Mouse (Mus musculus) stomach, embryonic 15.5 days (tissue): ENCODE results near the gene Kifc1. TPM values are rescaled to one million over a fixed set of nuclear protein-coding genes. Genes with fewer than 3 reads are reported as not detected.

Source experiments
- ATAC-seq: fragments of 200-750 bp; cut with Nextera tagmentation; 2 replicates; pipeline ENCODE4 v1.8.0; 2017; ENCODE audit warnings: low read depth, moderate number of reproducible peaks, moderate TSS enrichment; ENCODE audit not compliant: insufficient read depth, low FRiP score
- H3K27ac ChIP-seq: fragments of 300-500 bp; sonication (generic); 2 replicates; pipeline ENCODE4 v1.5.1; 2015; ENCODE audit warnings: mild to moderate bottlenecking, inconsistent platforms
- H3K27me3 ChIP-seq: fragments of 300-500 bp; sonication (generic); replicated peaks from 2 replicates; pipeline ENCODE4 v1.6.1; 2015; ENCODE audit warnings: inconsistent platforms
- H3K36me3 ChIP-seq: fragments of 300-500 bp; sonication (generic); 2 replicates; pipeline ENCODE4 v1.6.1; 2015; ENCODE audit warnings: inconsistent platforms
- H3K4me1 ChIP-seq: fragments of 300-500 bp; sonication (generic); 2 replicates; pipeline ENCODE4 v1.6.1; 2015; ENCODE audit warnings: inconsistent platforms
- H3K4me2 ChIP-seq: fragments of 300-500 bp; sonication (generic); 2 replicates; pipeline ENCODE4 v1.6.1; 2015; ENCODE audit warnings: mild to moderate bottlenecking, inconsistent platforms
- H3K4me3 ChIP-seq: fragments of 300-500 bp; sonication (generic); replicated peaks from 2 replicates; pipeline ENCODE4 v1.5.1; 2015; ENCODE audit warnings: inconsistent platforms
- H3K9ac ChIP-seq: fragments of 300-500 bp; sonication (generic); 2 replicates; pipeline ENCODE4 v1.6.1; 2015; ENCODE audit warnings: inconsistent platforms
- H3K9me3 ChIP-seq: fragments of 300-500 bp; sonication (generic); 2 replicates; pipeline ENCODE4 v1.6.1; 2016; ENCODE audit warnings: inconsistent platforms
- WGBS: fragments of 180-500 bp; shearing (Covaris S2); methylation state at CpG from one replicate; pipeline ENCODE4 v1.1.7; 2015; 5-methylcytosine and 5-hydroxymethylcytosine counted together
- polyA plus RNA-seq: library from polyadenylated mRNA; unstranded; fragments of >200 nt; fragmentation: Nextera tagmentation; extraction: Ambion mirVana; gene quantifications from 2 replicates; pipeline ENCODE4 v1.2.1, GENCODE M21; 2015

Gene Kifc1
- polyA plus RNA-seq, 1 experiment from 2014 or later = 7.7 TPM

GRCm38 (mm10) chr17:33916847-33917655 lies 26.6 kb upstream of the Kifc1 start:
- no peak for ATAC-seq
- Histone ChIP-seq H3K27me3 (no peaks in the 10 kb centered on the region), H3K27ac (peak overlapping the region; percentile 87; the same call in 1 of the 2 replicates), H3K9ac (no peak overlapping the region), H3K4me1 (peaks cover 24% of the 10 kb centered on the region), H3K4me2 (peak overlapping the region; percentile 70), H3K4me3 (peak overlapping the region; percentile 58), H3K9me3 (no peaks in the 10 kb centered on the region), H3K36me3 (peaks cover 32% of the 10 kb centered on the region)
- WGBS = 73% methylated on average over 31 of the region's 31 CpGs

GRCm38 (mm10) chr17:33916294-33916693 lies 25.8 kb upstream of the Kifc1 start:
- Histone ChIP-seq H3K4me3 (peak overlapping the region; percentile 58), H3K4me2 (peak overlapping the region; percentile 70), H3K36me3 (peaks cover 40% of the 10 kb centered on the region), H3K9me3 (no peaks in the 10 kb centered on the region), H3K27me3 (no peaks in the 10 kb centered on the region), H3K9ac (peak overlapping the region; percentile 29; the same call in 1 of the 2 replicates), H3K27ac (peak overlapping the region; percentile 87), H3K4me1 (peaks cover 28% of the 10 kb centered on the region)
- WGBS = under 1% methylated on average over 19 of the region's 20 CpGs
- ATAC-seq = 0 out of 2 replicates have a peak, but pooled peaks have one; percentile 1

- peaks cover 30% of the 10 kb centered on the region for H3K4me1 ChIP-seq
- peak; percentile 91 for ATAC-seq
- no peaks in the 10 kb centered on the region for H3K9me3 ChIP-seq
Observed at GRCm38 (mm10) chr17:33915671-33916250, 25.3 kb upstream of the Kifc1 start, which contains the start of the genes Tapbp and Zbtb22. TSS of gene Tapbp (plus strand) at chr17:33915899. TSS of gene Zbtb22 (plus strand) at chr17:33915904.

GRCm38 (mm10) chr17:33914969-33915391 lies 24.5 kb upstream of the Kifc1 start:
- H3K27me3 ChIP-seq = no peaks in the 10 kb centered on the region
- peaks cover 38% of the 10 kb centered on the region for H3K4me1 ChIP-seq
- 77% methylated on average over 13 of the region's 13 CpGs for WGBS
- H3K4me2 ChIP-seq = peak overlapping the region; percentile 70
- 0 out of 2 replicates have a peak overlapping the region, but pooled peaks have one; percentile 87 for H3K27ac ChIP-seq
- H3K4me3 ChIP-seq = no peak overlapping the region; the same call in 1 of the 2 replicates
- H3K9me3 ChIP-seq = no peaks in the 10 kb centered on the region
- H3K9ac ChIP-seq = no peak overlapping the region
- ATAC-seq = no peak
- peaks cover 42% of the 10 kb centered on the region for H3K36me3 ChIP-seq

More at GRCm38 (mm10) chr17:33915671-33916250, 25.3 kb upstream of the Kifc1 start, which contains the start of the genes Tapbp and Zbtb22:
- Histone ChIP-seq H3K4me3 (peak within 1 kb of the TSS; percentile 58), H3K27ac (peak within 1 kb of the TSS; percentile 87), H3K36me3 (peaks cover 42% of the 10 kb centered on the region), H3K4me2 (peak within 1 kb of the TSS; percentile 70), H3K9ac (peak within 1 kb of the TSS; percentile 29; the same call in 1 of the 2 replicates), H3K27me3 (no peaks in the 10 kb centered on the region)
- WGBS = under 1% methylated on average over 34 of the region's 34 CpGs

GRCm38 (mm10) chr17:33913905-33914304 lies 23.4 kb upstream of the Kifc1 start:
- peaks cover 42% of the 10 kb centered on the region for H3K36me3 ChIP-seq

GRCm38 (mm10) chr17:33913264-33913663 lies 22.8 kb upstream of the Kifc1 start:
- H3K9ac ChIP-seq = no peak overlapping the region
- peaks cover 29% of the 10 kb centered on the region for H3K4me1 ChIP-seq
- no peak for ATAC-seq
- WGBS = 91% methylated on average over 10 of the region's 10 CpGs
- no peak overlapping the region for H3K4me3 ChIP-seq
- H3K36me3 ChIP-seq = peaks cover 40% of the 10 kb centered on the region
- H3K27ac ChIP-seq = no peak overlapping the region
- H3K27me3 ChIP-seq = no peaks in the 10 kb centered on the region
- H3K4me2 ChIP-seq = no peak overlapping the region
- no peaks in the 10 kb centered on the region for H3K9me3 ChIP-seq

More at GRCm38 (mm10) chr17:33913905-33914304, 23.4 kb upstream of the Kifc1 start:
- ATAC-seq = no peak
- Histone ChIP-seq H3K4me3 (no peak overlapping the region), H3K27me3 (no peaks in the 10 kb centered on the region), H3K27ac (no peak overlapping the region), H3K4me1 (peaks cover 34% of the 10 kb centered on the region), H3K9me3 (no peaks in the 10 kb centered on the region), H3K9ac (no peak overlapping the region), H3K4me2 (no peak overlapping the region)
- WGBS = 94% methylated on average over 8 of the region's 8 CpGs

- H3K36me3 ChIP-seq = peaks cover 27% of the 10 kb centered on the region
- H3K9me3 ChIP-seq = no peaks in the 10 kb centered on the region
- peaks cover 24% of the 10 kb centered on the region for H3K4me1 ChIP-seq
- H3K4me2 ChIP-seq = no peak overlapping the region
- no peaks in the 10 kb centered on the region for H3K27me3 ChIP-seq
- no peak overlapping the region for H3K4me3 ChIP-seq
- H3K9ac ChIP-seq = no peak overlapping the region
- ATAC-seq = no peak
- H3K27ac ChIP-seq = no peak overlapping the region
- 89% methylated on average over 28 of the region's 28 CpGs for WGBS
Observed at GRCm38 (mm10) chr17:33911813-33912414, 21.5 kb upstream of the Kifc1 start.

- no peak overlapping the region for H3K4me3 ChIP-seq
- H3K27ac ChIP-seq = no peak overlapping the region
- peaks cover 26% of the 10 kb centered on the region for H3K36me3 ChIP-seq
- no peak overlapping the region for H3K9ac ChIP-seq
- H3K4me2 ChIP-seq = no peak overlapping the region
- H3K27me3 ChIP-seq = no peaks in the 10 kb centered on the region
- no peaks in the 10 kb centered on the region for H3K9me3 ChIP-seq
- H3K4me1 ChIP-seq = peaks cover 21% of the 10 kb centered on the region
- ATAC-seq = no peak
- 91% methylated on average over 31 of the region's 31 CpGs for WGBS
Observed at GRCm38 (mm10) chr17:33911052-33911812, 20.8 kb upstream of the Kifc1 start.

- Histone ChIP-seq H3K9me3 (no peaks in the 10 kb centered on the region), H3K36me3 (peaks cover 26% of the 10 kb centered on the region), H3K4me1 (peaks cover 21% of the 10 kb centered on the region), H3K4me3 (peak overlapping the region; percentile 82), H3K27me3 (no peaks in the 10 kb centered on the region), H3K4me2 (peak overlapping the region; percentile 78), H3K27ac (peak overlapping the region; percentile 95), H3K9ac (peak overlapping the region; percentile 94)
- ATAC-seq = no peak
- 41% methylated on average over 11 of the region's 11 CpGs for WGBS
Observed at GRCm38 (mm10) chr17:33910346-33911051, 20.0 kb upstream of the Kifc1 start.

GRCm38 (mm10) chr17:33909869-33910250 lies 19.4 kb upstream of the Kifc1 start:
- H3K4me2 ChIP-seq = peak overlapping the region; percentile 78
- H3K9me3 ChIP-seq = no peaks in the 10 kb centered on the region
- H3K36me3 ChIP-seq = peaks cover 26% of the 10 kb centered on the region
- H3K4me1 ChIP-seq = peaks cover 17% of the 10 kb centered on the region
- peak overlapping the region; percentile 94 for H3K9ac ChIP-seq
- H3K4me3 ChIP-seq = peak overlapping the region; percentile 82
- ATAC-seq = no peak
- peak overlapping the region; percentile 95 for H3K27ac ChIP-seq
- H3K27me3 ChIP-seq = no peaks in the 10 kb centered on the region
- WGBS = 0% methylated on average over 14 of the region's 14 CpGs
